Mouse (Mus musculus) brain, embryonic 14.5 days (tissue): ENCODE data around the gene Gucy1b1.

ENCODE experiments used
- CTCF ChIP-seq: fragments of 200-500 bp; IDR thresholded peaks from 2 replicates; pipeline ENCODE4 v1.5.1; 2012; ENCODE audit warnings: inconsistent platforms, mild to moderate bottlenecking, moderate library complexity, borderline replicate concordance; ENCODE audit not compliant: insufficient read depth, insufficient read length; ENCODE audit errors: extremely low read depth
- POLR2A ChIP-seq: fragments of 200-500 bp; IDR thresholded peaks from 2 replicates; pipeline ENCODE4 v1.6.1; 2012; ENCODE audit warnings: mild to moderate bottlenecking, inconsistent platforms, borderline replicate concordance; ENCODE audit not compliant: poor library complexity, insufficient read depth, insufficient read length, severe bottlenecking; ENCODE audit errors: extremely low read depth

DNA sequence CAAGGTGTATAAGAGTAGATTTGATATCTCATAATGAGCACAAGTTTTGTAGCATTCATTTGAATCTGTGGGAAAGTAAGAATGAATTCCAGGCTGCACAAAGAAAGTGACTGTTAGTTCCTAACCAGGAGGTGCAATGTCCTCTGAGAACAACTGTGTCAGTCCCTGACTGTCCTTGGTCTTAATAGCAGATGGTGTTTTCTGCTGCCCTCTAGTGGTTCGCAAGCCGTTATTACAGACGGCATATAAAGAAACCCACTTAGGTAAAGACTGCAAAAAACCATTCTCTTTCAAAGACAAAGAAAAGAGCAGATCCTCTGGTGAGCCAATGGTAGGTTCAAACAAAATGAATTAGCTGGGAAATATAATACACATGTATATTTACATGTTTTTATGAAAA is 45.3 kb downstream of the Gucy1b1 start:
- TF ChIP-seq POLR2A (no peak), CTCF (peak; percentile 73)
